ENCODE assay signal across 8 mouse cellular contexts in the genomic region with DNA sequence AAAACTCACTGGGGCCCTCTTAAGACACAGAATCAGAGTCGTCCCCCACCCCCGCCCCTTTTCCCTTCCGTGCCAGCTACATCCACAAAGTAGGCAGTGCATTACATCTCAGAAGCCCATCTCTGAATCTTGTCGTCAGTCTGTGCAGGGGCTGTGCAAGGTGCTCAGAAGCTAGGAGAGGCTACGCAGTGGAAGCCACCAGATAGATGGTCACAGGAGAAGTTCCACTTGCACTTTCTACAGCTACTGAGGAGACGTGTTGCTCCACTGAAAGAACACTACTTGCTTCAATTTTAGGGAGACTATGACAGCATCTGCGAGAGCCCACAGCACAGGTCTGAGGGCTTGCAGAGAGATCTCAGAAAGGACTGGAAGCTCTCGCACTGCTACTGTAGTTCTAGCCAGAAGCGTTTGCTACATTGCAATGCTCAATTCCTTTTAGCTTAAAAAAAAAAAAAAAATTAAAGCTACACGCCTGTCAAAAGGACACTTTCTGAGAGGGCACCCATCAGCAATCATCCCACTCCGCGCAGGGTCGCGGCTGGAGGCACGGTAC. TPM values are rescaled to one million over a fixed set of nuclear protein-coding genes. Genes with fewer than 3 reads are reported as not detected.
DNase-seq lines count a peak whose midpoint lies in the region; ATAC-seq and TF ChIP-seq lines count a peak whose summit lies in the region.

No protein-coding gene starts in this region.

- no peak for TF ChIP-seq POLR2A in MEL (IDR thresholded peaks at IDR 0.05; ENCODE audit: control insufficient read depth in 1 of 2, insufficient read depth in 1 of 2, low read depth in 1 of 2, low read length in 2 of 2, poor library complexity in 1 of 2)
- TF ChIP-seq POLR2A in limb, embryonic 14.5 days (IDR thresholded peaks at IDR 0.05; ENCODE audit: borderline replicate concordance, extremely low read depth, insufficient read depth, insufficient read length) = no peak

- no peak for DNase-seq in kidney, postnatal 36 days
- peak; percentile 35 for DNase-seq in MEL (ENCODE audit: low read depth, low spot score)
- peak; percentile 64 for DNase-seq in forebrain, embryonic 11.5 days (ENCODE audit: low spot score)
- DNase-seq in limb, embryonic 14.5 days (ENCODE audit: low spot score) = no peak
- no peak for DNase-seq in spleen, postnatal 14 days (ENCODE audit: low spot score in 2 of 2)
- no peak for DNase-seq in T-cell, adult 2 months (ENCODE audit: low spot score)

- H3K4me3 ChIP-seq in kidney, embryonic 15.5 days (replicated peaks) = peak overlapping the region; percentile 91
- peak overlapping the region; percentile 53 to 85 for H3K4me3 ChIP-seq in MEL (ENCODE audit: control insufficient read depth in 1 of 2, insufficient read depth in 1 of 2, low read depth in 2 of 2, low read length in 2 of 2)
- peak overlapping the region; percentile 83 for H3K4me3 ChIP-seq in forebrain, embryonic 11.5 days (ENCODE audit: low read depth, low read length)
- peak overlapping the region; percentile 80 for H3K4me3 ChIP-seq in limb, embryonic 14.5 days (replicated peaks; ENCODE audit: low read length)
- H3K4me3 ChIP-seq in neural tube, embryonic 14.5 days (ENCODE audit: low read depth, low read length) = peak overlapping the region; percentile 86

- no peaks in the 10 kb centered on the region for H3K27me3 ChIP-seq in kidney, embryonic 15.5 days
- peaks cover 2 to 6% of the 10 kb centered on the region in 2 experiments for H3K27me3 ChIP-seq in MEL (ENCODE audit: control insufficient read depth in 1 of 2, insufficient read depth in 2 of 2, low read length in 2 of 2)
- no peaks in the 10 kb centered on the region for H3K27me3 ChIP-seq in forebrain, embryonic 11.5 days (ENCODE audit: control insufficient read depth, insufficient read depth, low read length)
- 0 out of 2 replicates have a peak, but pooled peaks cover 4% of the 10 kb centered on the region for H3K27me3 ChIP-seq in limb, embryonic 14.5 days (ENCODE audit: control insufficient read depth, insufficient read depth, low read length)
- no peaks in the 10 kb centered on the region for H3K27me3 ChIP-seq in neural tube, embryonic 14.5 days (ENCODE audit: control insufficient read depth, insufficient read depth, low read length)

- H3K4me1 ChIP-seq in kidney, embryonic 15.5 days = peaks cover 23% of the 10 kb centered on the region
- H3K4me1 ChIP-seq in MEL (ENCODE audit: control insufficient read depth in 1 of 2, insufficient read depth in 2 of 2, low read length in 2 of 2) = peaks cover 2 to 4% of the 10 kb centered on the region in 2 experiments
- H3K4me1 ChIP-seq in forebrain, embryonic 11.5 days (replicated peaks; ENCODE audit: control insufficient read depth, insufficient read depth, low read length) = peaks cover 4% of the 10 kb centered on the region; the same call in 1 of the 2 replicates
- H3K4me1 ChIP-seq in limb, embryonic 14.5 days (ENCODE audit: control insufficient read depth, insufficient read depth, low read length) = no peaks in the 10 kb centered on the region
- peaks cover 12% of the 10 kb centered on the region for H3K4me1 ChIP-seq in neural tube, embryonic 14.5 days (ENCODE audit: control insufficient read depth, insufficient read depth, low read length)

- H3K9me3 ChIP-seq in kidney, embryonic 15.5 days (replicated peaks) = no peaks in the 10 kb centered on the region
- H3K9me3 ChIP-seq in MEL (replicated peaks; ENCODE audit: insufficient read depth, low read length) = no peaks in the 10 kb centered on the region
- H3K9me3 ChIP-seq in forebrain, embryonic 11.5 days (ENCODE audit: control insufficient read depth, low read length) = no peaks in the 10 kb centered on the region
- no peaks in the 10 kb centered on the region for H3K9me3 ChIP-seq in limb, embryonic 14.5 days (ENCODE audit: control insufficient read depth, low read length)
- no peaks in the 10 kb centered on the region for H3K9me3 ChIP-seq in neural tube, embryonic 14.5 days (ENCODE audit: control insufficient read depth, low read length)

- peaks cover 22% of the 10 kb centered on the region for H3K79me2 ChIP-seq in MEL (ENCODE audit: control insufficient read depth, insufficient read depth, low read length, poor library complexity)

- H3K36me3 ChIP-seq in kidney, embryonic 15.5 days = no peaks in the 10 kb centered on the region
- peaks cover 0 to 12% of the 10 kb centered on the region in 2 experiments; a peak in 2 of 4 replicates for H3K36me3 ChIP-seq in MEL (ENCODE audit: control insufficient read depth in 1 of 2, insufficient read depth in 2 of 2, low read length in 2 of 2)
- no peaks in the 10 kb centered on the region for H3K36me3 ChIP-seq in forebrain, embryonic 11.5 days (ENCODE audit: control insufficient read depth, insufficient read depth, low read length)
- no peaks in the 10 kb centered on the region for H3K36me3 ChIP-seq in limb, embryonic 14.5 days (ENCODE audit: control insufficient read depth, insufficient read depth, low read length)
- no peaks in the 10 kb centered on the region for H3K36me3 ChIP-seq in neural tube, embryonic 14.5 days (ENCODE audit: control insufficient read depth, insufficient read depth, low read length)

- H3K4me2 ChIP-seq in kidney, embryonic 15.5 days = peak overlapping the region; percentile 88
- peak overlapping the region; percentile 81 for H3K4me2 ChIP-seq in forebrain, embryonic 11.5 days (ENCODE audit: low read depth, low read length, severe bottlenecking)
- H3K4me2 ChIP-seq in limb, embryonic 14.5 days (replicated peaks; ENCODE audit: low read depth, low read length, severe bottlenecking) = peak overlapping the region; percentile 81
- peak overlapping the region; percentile 89 for H3K4me2 ChIP-seq in neural tube, embryonic 14.5 days (ENCODE audit: low read depth, low read length)

- no peak for TF ChIP-seq RAD21 in MEL (IDR thresholded peaks at IDR 0.05; ENCODE audit: low read depth, low read length)

- peak; percentile 12; the same call in 1 of the 2 replicates for ATAC-seq in kidney, embryonic 15.5 days (replicated peaks; ENCODE audit: low FRiP score)
- no peak for ATAC-seq in forebrain, embryonic 11.5 days (replicated peaks; ENCODE audit: low FRiP score)
- no peak for ATAC-seq in limb, embryonic 14.5 days (ENCODE audit: low FRiP score, low read depth)
- ATAC-seq in neural tube, embryonic 14.5 days (ENCODE audit: low read depth) = peak; percentile 4; the same call in 1 of the 2 replicates

- TF ChIP-seq CTCF in MEL (IDR thresholded peaks at IDR 0.05 in 2 of 3, conservative IDR thresholded peaks at IDR 0.05 in 1 of 3; ENCODE audit: control insufficient read depth in 1 of 3, insufficient read depth in 1 of 3, low read depth in 2 of 3, low read length in 3 of 3, poor library complexity in 1 of 3, severe bottlenecking in 1 of 3) = no peak

- 4% methylated on average over 15 of the region's 15 CpGs for WGBS in kidney, embryonic 15.5 days
- 3% methylated on average over 15 of the region's 15 CpGs for WGBS in forebrain, embryonic 11.5 days
- 2% methylated on average over 15 of the region's 15 CpGs for WGBS in limb, embryonic 14.5 days
- 3% methylated on average over 15 of the region's 15 CpGs for WGBS in neural tube, embryonic 14.5 days

- H3K27ac ChIP-seq in kidney, embryonic 15.5 days = peak overlapping the region; percentile 93
- H3K27ac ChIP-seq in MEL (ENCODE audit: control insufficient read depth, low read depth, low read length) = no peak overlapping the region
- H3K27ac ChIP-seq in forebrain, embryonic 11.5 days (ENCODE audit: low read depth, low read length) = peak overlapping the region; percentile 64
- H3K27ac ChIP-seq in limb, embryonic 14.5 days (replicated peaks; ENCODE audit: low read depth, low read length) = peak overlapping the region; percentile 85; the same call in 1 of the 2 replicates
- H3K27ac ChIP-seq in neural tube, embryonic 14.5 days (ENCODE audit: low read depth, low read length) = peak overlapping the region; percentile 82

- TF ChIP-seq EP300 in MEL (IDR thresholded peaks at IDR 0.05; ENCODE audit: low read depth in 1 of 2, low read length in 2 of 2) = no peak

- peak overlapping the region; percentile 93 for H3K9ac ChIP-seq in kidney, embryonic 15.5 days
- H3K9ac ChIP-seq in MEL (ENCODE audit: control insufficient read depth, low read depth, low read length, poor library complexity, severe bottlenecking) = peak overlapping the region; percentile 68
- peak overlapping the region; percentile 89 for H3K9ac ChIP-seq in forebrain, embryonic 11.5 days (ENCODE audit: low read length)
- peak overlapping the region; percentile 85 for H3K9ac ChIP-seq in limb, embryonic 14.5 days (ENCODE audit: low read depth, low read length, severe bottlenecking)
- H3K9ac ChIP-seq in neural tube, embryonic 14.5 days (replicated peaks; ENCODE audit: low read depth, low read length) = peak overlapping the region; percentile 93

TF ChIP-seq in MEL, 35 proteins besides CTCF, POLR2A, EP300 and RAD21:
- TF ChIP-seq ZNF384 (IDR thresholded peaks at IDR 0.05; ENCODE audit: low read depth, low read length) = peak; percentile 41; the same call in 1 of the 2 replicates
- peak; percentile 0; the same call in 1 of the 2 replicates for TF ChIP-seq SIN3A (IDR thresholded peaks at IDR 0.05; ENCODE audit: low read length)
- TF ChIP-seq MYB (IDR thresholded peaks at IDR 0.05; ENCODE audit: low read depth, low read length) = no peak
- no peak for TF ChIP-seq MAZ (IDR thresholded peaks at IDR 0.05; ENCODE audit: low read depth, low read length)
- no peak for TF ChIP-seq HCFC1 (IDR thresholded peaks at IDR 0.05; ENCODE audit: low read depth, low read length)

RNA-seq across cellular contexts. Expression of a gene that starts 0.8 kb away (rescaled TPM):
- polyA plus RNA-seq in kidney, embryonic 15.5 days (2015; fragmentation: Nextera tagmentation; extraction: Ambion mirVana) = 98.9 and 104 TPM in 2 replicates
- total RNA-seq in MEL (2012; rRNA removed) = 68.1 and 79.5 TPM in 2 replicates
- polyA plus RNA-seq in MEL (2012; ENCODE audit: insufficient read depth in 1 of 2, insufficient read length in 2 of 2, low read depth in 1 of 2, low replicate concordance in 2 of 2, missing spikeins in 1 of 2) = 10 to 100 TPM in 1 of 2 experiments, not detected in 1; 74.8 TPM
- polyA plus RNA-seq in forebrain, embryonic 11.5 days (2014; fragmentation: Nextera tagmentation; extraction: Ambion mirVana) = 92.6 and 93.1 TPM in 2 replicates
- polyA plus RNA-seq in limb, embryonic 14.5 days (2012; rRNA removed) = 19.6 and 33.9 TPM in 2 replicates
- 64.8 and 66.4 TPM in 2 replicates for polyA plus RNA-seq in limb, embryonic 14.5 days (2014; fragmentation: Nextera tagmentation; extraction: Ambion mirVana)
- 70.1 TPM in 2 replicates for polyA plus RNA-seq in neural tube, embryonic 14.5 days (2014; fragmentation: Nextera tagmentation; extraction: Ambion mirVana)

Comparison
In these comparisons a context has a peak if more than half of its experiments do, and no peak if none do; other contexts are left out.
1. ATAC-seq: peak in kidney, embryonic 15.5 days (single experiment) and neural tube, embryonic 14.5 days (single experiment); none in forebrain, embryonic 11.5 days (single experiment) and limb, embryonic 14.5 days (single experiment).
2. DNase-seq: peak in MEL (single experiment) and forebrain, embryonic 11.5 days (single experiment); none in kidney, postnatal 36 days (0 of 2), limb, embryonic 14.5 days (single experiment), spleen, postnatal 14 days (0 of 2) and T-cell, adult 2 months (single experiment).
3. Peak in every context shown above with its lines, with median percentiles within 50 percentile points of each other: H3K4me2 ChIP-seq, H3K4me3 ChIP-seq and H3K9ac ChIP-seq.